Mouse (Mus musculus): ENCODE measurements around the gene Sept9.

GRCm38 (mm10) chr11:117225531-117226213 lies 26.2 kb downstream of the Sept9 start:
- TF ChIP-seq CTCF (IDR thresholded peaks at IDR 0.05; ENCODE audit: low read depth) (no peak), EP300 (IDR thresholded peaks at IDR 0.05; ENCODE audit: low read depth) (no peak)
